Mouse (Mus musculus) megakaryocyte, embryonic 14.5 days (primary cell): ENCODE measurements around the gene Olfml1.

Experiments used
- FLI1 ChIP-seq: IDR thresholded peaks from 2 replicates; pipeline ENCODE4 v1.6.1; 2012; ENCODE audit warnings: low read length, inconsistent platforms, mixed read lengths
- GATA1 ChIP-seq: IDR thresholded peaks from 3 replicates; pipeline ENCODE4 v1.6.1; 2012; ENCODE audit warnings: mixed read lengths, low read length, inconsistent platforms, borderline replicate concordance

- TF ChIP-seq GATA1: no peak
- TF ChIP-seq FLI1: no peak
These were observed 27.1 kb downstream of the Olfml1 start for GRCm38 (mm10) chr7:107594325-107594856.
